In the genomic region with DNA sequence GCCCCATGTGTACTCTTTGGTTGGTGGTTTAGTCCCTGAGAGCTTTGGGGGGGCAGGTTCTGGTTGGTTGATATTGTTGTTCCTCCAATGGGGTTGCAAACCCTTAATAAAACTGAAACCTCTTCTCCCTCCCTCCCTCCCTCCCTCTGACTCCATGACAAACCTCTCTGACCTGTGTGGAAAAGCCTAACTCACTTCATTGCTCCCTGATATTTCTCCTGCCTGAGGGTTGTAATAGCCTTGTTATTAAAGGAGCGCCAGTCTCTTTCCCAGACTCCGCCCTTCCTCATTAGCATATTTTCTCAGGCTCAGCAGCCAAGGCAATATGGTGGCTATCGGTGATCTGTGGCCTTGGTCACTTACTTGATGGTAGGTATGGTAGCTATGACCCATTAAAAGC, we compare ENCODE assay signal across 8 mouse cellular contexts.
DNase-seq lines count a peak whose midpoint lies in the region; ATAC-seq and TF ChIP-seq lines count a peak whose summit lies in the region.
"Had no signal": no experiment of that assay in that cellular context is flagged by ENCODE, and none has a peak within 500 bp of the region (broad histone marks: within the 10 kb centered on the region; RNA-seq: fewer than 3 reads in every experiment).

No protein-coding gene starts in this region.

- no peaks in the 10 kb centered on the region for H3K27me3 ChIP-seq in lung, postnatal 0 days (replicated peaks; ENCODE audit: insufficient read depth, low read length)
- H3K27me3 ChIP-seq in hindbrain, embryonic 11.5 days (ENCODE audit: control insufficient read depth, insufficient read depth, low read length) = no peaks in the 10 kb centered on the region
- H3K27me3 ChIP-seq in intestine, postnatal 0 days (replicated peaks; ENCODE audit: control insufficient read depth, insufficient read depth, low read length) = 0 out of 2 replicates have a peak, but pooled peaks cover 3% of the 10 kb centered on the region
- H3K27me3 ChIP-seq in neural tube, embryonic 15.5 days (replicated peaks) = peaks cover 26% of the 10 kb centered on the region

- H3K4me1 ChIP-seq in lung, postnatal 0 days (ENCODE audit: insufficient read depth, low read depth, low read length) = no peaks in the 10 kb centered on the region
- no peaks in the 10 kb centered on the region for H3K4me1 ChIP-seq in hindbrain, embryonic 11.5 days (replicated peaks; ENCODE audit: control insufficient read depth, insufficient read depth, low read length)
- no peaks in the 10 kb centered on the region for H3K4me1 ChIP-seq in intestine, postnatal 0 days (replicated peaks; ENCODE audit: control insufficient read depth, insufficient read depth, low read length)
- peaks cover 30% of the 10 kb centered on the region for H3K4me1 ChIP-seq in neural tube, embryonic 15.5 days

- DNase-seq in lung, postnatal 0 days (ENCODE audit: low spot score) = no peak
- DNase-seq in lung, postnatal 36 days = no peak
- DNase-seq in hindbrain, embryonic 11.5 days (ENCODE audit: low spot score) = no peak
- DNase-seq in layer of hippocampus, adult 9-11 months = no peak
- no peak for DNase-seq in B cell, adult 2 months
- DNase-seq: thymus, postnatal 36 days had no signal

- H3K4me3 ChIP-seq in lung, postnatal 0 days (ENCODE audit: low read depth, low read length) = no peak overlapping the region
- H3K4me3 ChIP-seq in hindbrain, embryonic 11.5 days (ENCODE audit: low read depth, low read length) = no peak overlapping the region
- H3K4me3 ChIP-seq in intestine, postnatal 0 days (ENCODE audit: low read depth, low read length) = no peak overlapping the region
- H3K4me3 ChIP-seq in neural tube, embryonic 15.5 days (replicated peaks) = no peak overlapping the region

- no peak overlapping the region for H3K9ac ChIP-seq in lung, postnatal 0 days (replicated peaks; ENCODE audit: low read depth)
- no peak overlapping the region for H3K9ac ChIP-seq in hindbrain, embryonic 11.5 days (ENCODE audit: low read depth, low read length)
- H3K9ac ChIP-seq in intestine, postnatal 0 days (ENCODE audit: low read depth, low read length) = no peak overlapping the region
- no peak overlapping the region for H3K9ac ChIP-seq in neural tube, embryonic 15.5 days (replicated peaks)

- H3K4me2 ChIP-seq in lung, postnatal 0 days (replicated peaks; ENCODE audit: low read depth, low read length) = no peak overlapping the region
- H3K4me2 ChIP-seq in hindbrain, embryonic 11.5 days (replicated peaks; ENCODE audit: low read depth, low read length) = no peak overlapping the region
- H3K4me2 ChIP-seq in intestine, postnatal 0 days (replicated peaks; ENCODE audit: low read depth) = peak overlapping the region; percentile 28; the same call in 1 of the 2 replicates
- H3K4me2 ChIP-seq in neural tube, embryonic 15.5 days = peak overlapping the region; percentile 39

- TF ChIP-seq CTCF in lung, postnatal 0 days (IDR thresholded peaks at IDR 0.05) = no peak
- TF ChIP-seq CTCF in intestine, postnatal 0 days (IDR thresholded peaks at IDR 0.05; ENCODE audit: low read depth) = no peak

- WGBS in lung, postnatal 0 days = 80% methylated on average over 3 of the region's 3 CpGs
- WGBS in hindbrain, embryonic 11.5 days = 84% methylated on average over 3 of the region's 3 CpGs
- WGBS in intestine, postnatal 0 days = 67% methylated on average over 3 of the region's 3 CpGs
- WGBS in neural tube, embryonic 15.5 days = 53% methylated on average over 3 of the region's 3 CpGs

- no peaks in the 10 kb centered on the region for H3K9me3 ChIP-seq in lung, postnatal 0 days (ENCODE audit: low read length)
- no peaks in the 10 kb centered on the region for H3K9me3 ChIP-seq in hindbrain, embryonic 11.5 days (ENCODE audit: control insufficient read depth, low read length)
- H3K9me3 ChIP-seq in intestine, postnatal 0 days (ENCODE audit: control insufficient read depth) = no peaks in the 10 kb centered on the region
- no peaks in the 10 kb centered on the region for H3K9me3 ChIP-seq in neural tube, embryonic 15.5 days (replicated peaks)

- H3K36me3 ChIP-seq in lung, postnatal 0 days (ENCODE audit: insufficient read depth, low read length) = no peaks in the 10 kb centered on the region
- no peaks in the 10 kb centered on the region for H3K36me3 ChIP-seq in hindbrain, embryonic 11.5 days (ENCODE audit: control insufficient read depth, insufficient read depth, low read length)
- H3K36me3 ChIP-seq in intestine, postnatal 0 days (ENCODE audit: control insufficient read depth, insufficient read depth) = no peaks in the 10 kb centered on the region
- H3K36me3 ChIP-seq in neural tube, embryonic 15.5 days = no peaks in the 10 kb centered on the region

- ATAC-seq in lung, postnatal 0 days = peak; percentile 24
- peak; percentile 60; the same call in 1 of the 2 replicates for ATAC-seq in hindbrain, embryonic 11.5 days (ENCODE audit: low FRiP score)
- peak; percentile 25; the same call in 1 of the 2 replicates for ATAC-seq in intestine, postnatal 0 days
- peak; percentile 30; the same call in 1 of the 2 replicates for ATAC-seq in neural tube, embryonic 15.5 days (ENCODE audit: low FRiP score)

- TF ChIP-seq EP300 in lung, postnatal 0 days (IDR thresholded peaks at IDR 0.05) = no peak

- no peak overlapping the region for H3K27ac ChIP-seq in lung, postnatal 0 days (ENCODE audit: low read length)
- H3K27ac ChIP-seq in hindbrain, embryonic 11.5 days (ENCODE audit: low read depth, low read length) = no peak overlapping the region
- H3K27ac ChIP-seq in intestine, postnatal 0 days (ENCODE audit: low read depth, low read length) = no peak overlapping the region
- H3K27ac ChIP-seq in neural tube, embryonic 15.5 days (replicated peaks) = peak overlapping the region; percentile 73

Comparison
In these comparisons a context has a peak if more than half of its experiments do, and no peak if none do; other contexts are left out.
1. H3K4me2 ChIP-seq: peak in intestine, postnatal 0 days (single experiment) and neural tube, embryonic 15.5 days (single experiment); none in lung, postnatal 0 days (single experiment) and hindbrain, embryonic 11.5 days (single experiment).
2. Peak in every context shown above with its lines, with median percentiles within 50 percentile points of each other: ATAC-seq.